Mouse (Mus musculus): ENCODE results near the gene Tmub1. TPM values are rescaled to one million over a fixed set of nuclear protein-coding genes. Genes with fewer than 3 reads are reported as not detected.

Tmub1 gene
- polyA plus RNA-seq, 1 experiment from 2014 or later = 29.4 TPM

DNA sequence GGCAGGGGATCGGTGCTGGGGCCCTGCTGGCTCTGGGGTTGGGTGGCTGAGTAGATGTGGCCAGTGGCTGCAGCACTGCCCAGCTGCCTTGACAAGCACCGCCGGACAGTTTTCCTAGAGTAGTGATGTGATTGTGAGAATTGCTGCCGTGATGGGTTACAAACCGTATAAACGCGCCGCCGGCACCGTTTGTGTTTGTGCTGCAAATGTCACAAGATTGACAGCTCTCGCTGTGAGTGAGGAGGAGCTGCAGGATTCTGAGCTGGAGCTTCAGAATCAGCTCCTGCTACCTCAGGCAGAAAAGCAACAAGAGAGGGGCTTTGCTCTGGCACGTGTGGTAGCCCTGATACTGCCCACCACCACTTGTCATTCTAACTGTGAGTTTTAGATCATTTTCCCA, 19.1 kb upstream of the Tmub1 start:
- H3K4me1 ChIP-seq (ENCODE audit: insufficient read depth, low read length) = no peaks in the 10 kb centered on the region
- no peak overlapping the region for H3K4me2 ChIP-seq (replicated peaks; ENCODE audit: low read depth, low read length)
- no peak overlapping the region for H3K4me3 ChIP-seq (ENCODE audit: low read length)
- H3K9me3 ChIP-seq (ENCODE audit: low read length) = no peaks in the 10 kb centered on the region
- no peak for ATAC-seq (ENCODE audit: low FRiP score, low TSS enrichment)
- no peak overlapping the region for H3K9ac ChIP-seq (replicated peaks; ENCODE audit: low read length)
- 69% methylated on average over 12 of the region's 12 CpGs for WGBS
- H3K27ac ChIP-seq (ENCODE audit: low read length) = no peak overlapping the region
- no peaks in the 10 kb centered on the region for H3K27me3 ChIP-seq (ENCODE audit: insufficient read depth, low read length)
- no peaks in the 10 kb centered on the region; the same call in 1 of the 2 replicates for H3K36me3 ChIP-seq (ENCODE audit: insufficient read depth, low read length)

DNA sequence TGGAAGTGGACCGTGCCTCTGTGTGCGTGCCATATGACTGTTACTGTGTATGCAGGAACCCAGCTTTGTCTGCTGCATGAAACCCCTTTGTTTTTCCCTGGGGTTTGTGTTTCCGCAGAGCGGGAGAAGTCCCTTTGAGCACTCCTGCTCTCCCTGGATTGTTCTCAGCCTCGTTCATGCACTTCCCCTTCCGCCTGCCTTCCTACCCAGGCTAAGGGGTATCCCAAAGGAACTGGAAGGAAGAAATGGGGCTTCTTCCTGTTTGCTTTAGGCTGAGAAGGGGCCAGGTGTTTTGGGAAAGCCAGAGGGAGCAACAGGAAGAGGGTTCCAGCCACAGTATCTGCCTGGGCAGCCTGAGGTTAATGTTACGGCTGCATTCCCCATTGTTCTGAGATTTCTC, 8.0 kb upstream of the Tmub1 start:
- Histone ChIP-seq H3K27me3 (ENCODE audit: insufficient read depth, low read length) (no peaks in the 10 kb centered on the region), H3K4me1 (ENCODE audit: insufficient read depth, low read length) (peaks cover 40% of the 10 kb centered on the region), H3K27ac (ENCODE audit: low read length) (peak overlapping the region; percentile 73), H3K4me3 (ENCODE audit: low read length) (no peak overlapping the region), H3K36me3 (ENCODE audit: insufficient read depth, low read length) (no peaks in the 10 kb centered on the region), H3K4me2 (replicated peaks; ENCODE audit: low read depth, low read length) (peak overlapping the region; percentile 29), H3K9me3 (ENCODE audit: low read length) (no peaks in the 10 kb centered on the region), H3K9ac (replicated peaks; ENCODE audit: low read length) (no peak overlapping the region)
- WGBS = 60% methylated on average over 7 of the region's 7 CpGs
- ATAC-seq (ENCODE audit: low FRiP score, low TSS enrichment) = no peak

DNA sequence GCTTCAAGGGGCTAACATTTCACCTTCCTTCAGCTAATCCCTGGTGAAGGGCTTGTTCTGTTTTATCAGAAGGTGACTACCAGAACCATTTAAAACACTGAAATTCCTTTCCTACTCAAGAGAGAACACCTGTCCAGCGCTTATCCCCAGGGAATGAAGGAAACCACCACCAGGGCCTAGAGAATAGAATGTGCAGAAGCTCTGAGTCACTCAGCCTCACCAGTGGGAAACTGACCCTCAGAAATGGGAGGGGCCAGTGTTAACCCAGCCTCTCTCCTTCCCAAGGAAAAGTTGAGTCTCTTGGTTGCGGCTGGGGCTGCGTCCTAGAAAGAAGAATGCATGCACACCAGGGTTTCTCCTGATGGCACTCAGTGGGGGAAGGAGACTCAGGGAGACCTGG, 7.4 kb upstream of the Tmub1 start:
- Histone ChIP-seq H3K9ac (replicated peaks; ENCODE audit: low read length) (peak overlapping the region; percentile 11; the same call in 1 of the 2 replicates), H3K4me2 (replicated peaks; ENCODE audit: low read depth, low read length) (peak overlapping the region; percentile 29), H3K9me3 (ENCODE audit: low read length) (no peaks in the 10 kb centered on the region), H3K27ac (ENCODE audit: low read length) (peak overlapping the region; percentile 73), H3K36me3 (ENCODE audit: insufficient read depth, low read length) (no peaks in the 10 kb centered on the region), H3K4me3 (ENCODE audit: low read length) (no peak overlapping the region), H3K4me1 (ENCODE audit: insufficient read depth, low read length) (peaks cover 40% of the 10 kb centered on the region), H3K27me3 (ENCODE audit: insufficient read depth, low read length) (no peaks in the 10 kb centered on the region)
- no peak for ATAC-seq (ENCODE audit: low FRiP score, low TSS enrichment)
- 70% methylated on average over 3 of the region's 3 CpGs for WGBS

DNA sequence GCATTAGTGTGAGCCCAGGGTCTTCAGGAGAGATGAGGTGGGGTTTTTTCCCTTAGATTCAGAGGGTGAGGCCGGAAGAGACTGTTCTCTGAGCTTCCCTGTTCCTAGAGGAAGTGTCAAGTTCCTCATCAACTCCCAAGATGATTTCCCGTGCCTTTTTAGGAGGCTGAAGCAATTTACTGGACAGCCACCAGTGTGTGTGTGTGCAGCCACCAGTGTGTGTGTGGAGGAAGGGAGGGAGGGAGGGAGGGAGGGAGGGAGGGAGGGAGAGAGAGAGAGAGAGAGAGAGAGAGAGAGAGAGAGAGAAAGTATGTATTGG, 6.3 kb upstream of the Tmub1 start:
- peak overlapping the region; percentile 89 for H3K4me2 ChIP-seq (replicated peaks; ENCODE audit: low read depth, low read length)
- 0% methylated on average over 2 of the region's 2 CpGs for WGBS
- H3K36me3 ChIP-seq (ENCODE audit: insufficient read depth, low read length) = no peaks in the 10 kb centered on the region
- no peak overlapping the region; the same call in 1 of the 2 replicates for H3K4me3 ChIP-seq (ENCODE audit: low read length)
- peaks cover 40% of the 10 kb centered on the region for H3K4me1 ChIP-seq (ENCODE audit: insufficient read depth, low read length)
- H3K27ac ChIP-seq (ENCODE audit: low read length) = no peak overlapping the region
- H3K27me3 ChIP-seq (ENCODE audit: insufficient read depth, low read length) = no peaks in the 10 kb centered on the region
- ATAC-seq (ENCODE audit: low FRiP score, low TSS enrichment) = no peak
- H3K9ac ChIP-seq (replicated peaks; ENCODE audit: low read length) = peak overlapping the region; percentile 91; the same call in 1 of the 2 replicates
- no peaks in the 10 kb centered on the region for H3K9me3 ChIP-seq (ENCODE audit: low read length)

DNA sequence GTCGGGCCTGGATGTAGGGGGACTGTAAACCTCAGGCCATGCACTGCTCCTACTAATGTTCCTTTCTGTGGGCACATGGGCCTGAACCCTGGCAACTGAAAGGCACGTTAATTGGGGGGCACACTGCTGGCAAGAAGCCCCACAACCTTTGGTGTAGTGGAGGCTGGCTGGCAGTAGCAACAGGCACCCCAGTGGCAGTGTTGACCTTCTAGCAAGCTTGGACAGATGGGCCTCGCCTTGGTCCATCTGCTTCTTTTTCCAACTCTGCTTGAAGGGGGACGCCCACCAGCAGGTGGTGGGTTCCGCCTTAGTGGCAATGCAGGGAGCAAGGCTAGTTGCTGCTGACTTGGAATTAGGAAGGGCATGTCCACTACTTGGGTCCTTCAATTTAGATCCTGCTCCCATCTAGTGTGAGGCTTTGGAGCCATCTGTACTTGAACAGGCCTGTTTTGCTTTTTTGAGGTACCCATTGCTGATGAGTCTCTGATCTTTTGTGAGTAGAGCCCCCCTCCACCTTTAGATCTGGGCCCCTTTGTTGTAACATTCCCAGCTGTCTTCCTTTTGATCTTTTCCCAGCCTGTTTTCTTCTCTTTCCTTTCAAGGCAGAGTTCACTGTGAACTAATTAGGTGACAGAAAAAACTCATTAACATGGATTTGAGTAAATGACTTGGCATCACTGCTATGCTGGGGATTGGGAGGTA, 5.8 kb upstream of the Tmub1 start:
- ATAC-seq (ENCODE audit: low FRiP score, low TSS enrichment) = no peak
- WGBS = 13% methylated on average over 5 of the region's 5 CpGs

DNA sequence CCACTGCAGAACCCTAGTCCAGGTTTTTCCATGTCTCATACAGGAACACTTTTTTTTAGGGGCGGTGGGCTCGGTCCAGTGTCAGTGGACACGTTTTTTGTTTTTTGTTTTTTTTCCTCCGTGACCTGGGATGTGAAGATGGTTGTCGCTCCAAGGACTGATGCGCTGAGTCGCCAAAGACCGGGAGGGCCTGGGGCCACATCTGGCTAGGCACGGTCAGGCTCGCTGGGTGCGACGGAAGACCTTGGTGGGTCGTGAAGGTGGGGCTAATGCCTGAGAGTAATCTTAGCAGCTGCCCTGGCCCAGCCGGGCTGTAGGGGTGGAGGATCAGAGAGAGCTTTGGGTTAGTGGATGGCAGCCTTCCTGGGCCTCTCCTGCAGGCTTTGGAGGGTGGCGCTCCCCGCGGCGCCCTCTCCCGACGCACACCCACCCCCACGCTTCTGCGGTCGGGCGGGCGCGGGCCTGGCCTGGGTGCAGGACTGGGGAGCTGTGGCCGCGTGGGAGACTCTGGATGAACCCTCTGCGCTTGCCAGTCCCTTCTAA, 5.1 kb upstream of the Tmub1 start:
- Histone ChIP-seq H3K4me1 (ENCODE audit: insufficient read depth, low read length) (peaks cover 45% of the 10 kb centered on the region), H3K9ac (replicated peaks; ENCODE audit: low read length) (peak overlapping the region; percentile 91), H3K4me2 (replicated peaks; ENCODE audit: low read depth, low read length) (peak overlapping the region; percentile 89), H3K27me3 (ENCODE audit: insufficient read depth, low read length) (no peaks in the 10 kb centered on the region), H3K27ac (ENCODE audit: low read length) (peak overlapping the region; percentile 67), H3K36me3 (ENCODE audit: insufficient read depth, low read length) (no peaks in the 10 kb centered on the region), H3K9me3 (ENCODE audit: low read length) (no peaks in the 10 kb centered on the region), H3K4me3 (ENCODE audit: low read length) (peak overlapping the region; percentile 93)
- peak; percentile 18 for ATAC-seq (ENCODE audit: low FRiP score, low TSS enrichment)
- WGBS = 1% methylated on average over 29 of the region's 29 CpGs

More for the DNA sequence above, 5.8 kb upstream of the Tmub1 start:
- no peaks in the 10 kb centered on the region for H3K27me3 ChIP-seq (ENCODE audit: insufficient read depth, low read length)
- H3K9ac ChIP-seq (replicated peaks; ENCODE audit: low read length) = peak overlapping the region; percentile 91
- peaks cover 40% of the 10 kb centered on the region for H3K4me1 ChIP-seq (ENCODE audit: insufficient read depth, low read length)
- H3K4me3 ChIP-seq (ENCODE audit: low read length) = peak overlapping the region; percentile 93
- H3K36me3 ChIP-seq (ENCODE audit: insufficient read depth, low read length) = no peaks in the 10 kb centered on the region
- peak overlapping the region; percentile 89 for H3K4me2 ChIP-seq (replicated peaks; ENCODE audit: low read depth, low read length)
- H3K27ac ChIP-seq (ENCODE audit: low read length) = peak overlapping the region; percentile 67; the same call in 1 of the 2 replicates
- no peaks in the 10 kb centered on the region for H3K9me3 ChIP-seq (ENCODE audit: low read length)

DNA sequence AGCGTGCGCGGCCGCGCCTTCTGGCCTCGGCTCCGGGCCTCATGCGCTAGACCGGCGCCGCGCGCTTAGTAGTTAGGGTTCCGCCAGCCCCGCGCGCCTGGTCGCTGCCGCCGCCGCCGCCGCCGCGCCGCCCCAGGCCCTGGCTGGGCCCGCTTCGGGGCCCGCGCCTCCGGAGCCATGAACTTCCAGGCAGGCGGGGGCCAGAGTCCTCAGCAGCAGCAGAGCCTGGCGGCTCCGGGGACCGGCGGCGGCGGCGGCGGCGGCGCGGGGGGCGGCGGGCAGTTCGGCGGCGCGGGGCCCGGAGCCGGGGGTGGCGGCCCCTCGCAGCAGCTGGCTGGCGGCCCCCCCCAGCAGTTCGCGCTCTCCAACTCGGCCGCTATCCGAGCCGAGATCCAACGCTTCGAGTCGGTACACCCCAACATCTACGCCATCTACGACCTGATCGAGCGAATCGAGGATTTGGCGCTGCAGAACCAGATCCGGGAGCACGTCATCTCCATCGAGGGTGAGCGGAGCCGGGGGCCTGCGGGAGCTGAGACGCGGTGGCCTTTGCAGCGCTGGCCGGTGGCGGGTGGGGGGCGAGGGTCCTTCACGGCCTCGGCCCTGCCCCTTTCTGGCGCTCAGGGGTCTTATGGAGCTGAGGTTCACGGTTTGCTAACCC, 4.5 kb upstream of the Tmub1 start, which contains the start of gene Agap3:
Agap3 (plus strand) TSS at position 148 of the 661 bp plus-strand sequence.
- H3K27me3 ChIP-seq (ENCODE audit: insufficient read depth, low read length) = no peaks in the 10 kb centered on the region
- no peaks in the 10 kb centered on the region for H3K36me3 ChIP-seq (ENCODE audit: insufficient read depth, low read length)
- H3K4me1 ChIP-seq (ENCODE audit: insufficient read depth, low read length) = peaks cover 46% of the 10 kb centered on the region
- peak within 1 kb of the TSS; percentile 85 for H3K27ac ChIP-seq (ENCODE audit: low read length)
- peak; percentile 2; the same call in 1 of the 2 replicates for ATAC-seq (ENCODE audit: low FRiP score, low TSS enrichment)
- peak within 1 kb of the TSS; percentile 93 for H3K4me3 ChIP-seq (ENCODE audit: low read length)
- H3K9me3 ChIP-seq (ENCODE audit: low read length) = no peaks in the 10 kb centered on the region
- H3K4me2 ChIP-seq (replicated peaks; ENCODE audit: low read depth, low read length) = peak within 1 kb of the TSS; percentile 89
- whole genome bisulfite sequencing = 0% methylated on average over 67 of the region's 85 CpGs
- H3K9ac ChIP-seq (replicated peaks; ENCODE audit: low read length) = peak within 1 kb of the TSS; percentile 91

DNA sequence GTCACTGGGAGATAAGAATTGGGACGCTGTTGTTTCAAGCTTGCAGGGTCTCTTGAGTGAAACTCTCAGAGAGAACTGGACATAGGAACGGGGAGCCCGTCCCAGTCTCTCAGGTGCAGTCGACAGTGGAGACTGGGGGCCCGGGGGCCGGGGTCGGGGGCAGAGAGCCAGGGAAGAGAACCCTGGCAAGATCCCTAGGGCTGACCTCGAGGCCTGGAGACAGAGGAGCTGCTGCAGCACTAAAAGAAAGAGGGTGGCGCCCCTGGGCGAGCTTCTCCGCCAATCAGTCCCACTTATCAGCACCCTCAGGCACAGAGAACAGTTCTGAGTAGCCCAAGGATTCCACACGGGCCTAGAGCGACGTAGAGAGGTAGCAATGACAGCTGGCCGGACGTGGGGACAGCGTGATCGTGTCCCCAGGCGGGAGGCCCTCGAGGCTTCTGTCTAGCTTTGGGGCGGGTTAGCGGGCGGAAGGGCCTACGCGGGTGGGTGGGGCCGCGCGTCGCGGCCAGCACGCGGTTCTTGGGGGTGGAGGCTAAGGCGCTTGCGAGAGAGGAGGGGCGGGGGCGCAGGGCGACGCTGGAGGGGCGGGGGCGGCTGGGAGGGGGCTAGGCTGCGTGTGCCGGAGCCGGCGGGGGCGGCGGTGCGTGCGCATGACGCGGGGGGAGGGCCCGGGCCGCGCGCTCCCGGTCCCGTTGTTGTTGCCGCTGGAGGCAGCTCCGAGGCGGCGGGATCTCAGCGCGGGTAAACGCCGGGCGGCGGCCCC, 3.8 kb upstream of the Tmub1 start:
- no peaks in the 10 kb centered on the region for H3K9me3 ChIP-seq (ENCODE audit: low read length)
- H3K27ac ChIP-seq (ENCODE audit: low read length) = peak overlapping the region; percentile 85
- H3K9ac ChIP-seq (replicated peaks; ENCODE audit: low read length) = peak overlapping the region; percentile 91
- peak overlapping the region; percentile 93 for H3K4me3 ChIP-seq (ENCODE audit: low read length)
- WGBS = 2% methylated on average over 58 of the region's 66 CpGs
- peak; percentile 73 for ATAC-seq (ENCODE audit: low FRiP score, low TSS enrichment)
- H3K4me2 ChIP-seq (replicated peaks; ENCODE audit: low read depth, low read length) = peak overlapping the region; percentile 89
- peaks cover 49% of the 10 kb centered on the region for H3K4me1 ChIP-seq (ENCODE audit: insufficient read depth, low read length)
- H3K36me3 ChIP-seq (ENCODE audit: insufficient read depth, low read length) = no peaks in the 10 kb centered on the region
- no peaks in the 10 kb centered on the region for H3K27me3 ChIP-seq (ENCODE audit: insufficient read depth, low read length)

DNA sequence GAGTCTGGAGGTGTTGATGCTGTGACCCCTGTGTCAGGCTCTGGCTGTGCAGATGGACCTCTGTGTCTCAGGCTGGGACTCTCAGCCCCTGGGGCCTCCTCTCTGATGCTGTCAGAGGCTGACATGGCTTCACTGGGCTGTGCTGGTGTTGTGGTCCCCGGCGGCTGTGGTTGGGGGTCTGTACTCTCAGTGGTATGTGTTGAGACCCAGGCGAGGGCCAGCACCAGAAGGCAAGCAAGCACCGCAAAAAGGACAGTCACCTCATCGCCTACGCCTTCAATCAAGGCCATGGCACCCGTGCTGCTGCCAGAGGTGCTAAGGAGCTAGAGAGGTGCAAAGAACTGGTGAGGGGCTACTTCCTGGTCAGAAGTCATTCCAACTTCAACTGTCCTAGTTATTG, 1.0 kb downstream of the Tmub1 start:
- Histone ChIP-seq H3K9ac (replicated peaks; ENCODE audit: low read length) (no peak overlapping the region), H3K4me3 (ENCODE audit: low read length) (no peak overlapping the region), H3K27ac (ENCODE audit: low read length) (no peak overlapping the region), H3K4me2 (replicated peaks; ENCODE audit: low read depth, low read length) (no peak overlapping the region), H3K36me3 (ENCODE audit: insufficient read depth, low read length) (peaks cover 14% of the 10 kb centered on the region), H3K27me3 (ENCODE audit: insufficient read depth, low read length) (no peaks in the 10 kb centered on the region), H3K9me3 (ENCODE audit: low read length) (no peaks in the 10 kb centered on the region), H3K4me1 (ENCODE audit: insufficient read depth, low read length) (peaks cover 33% of the 10 kb centered on the region)
- no peak for ATAC-seq (ENCODE audit: low FRiP score, low TSS enrichment)
- WGBS = 93% methylated on average over 7 of the region's 7 CpGs
